Mouse (Mus musculus) kidney, postnatal 36 days (tissue): ENCODE data around the gene Shmt2.

Experiments
- DNase-seq, 2 experiments: peaks; one replicate each; pipeline ENCODE4 v3.0.0; 2021 to 2022; ENCODE audit warnings: mixed read lengths in 2 of 2

Gene Shmt2

GRCm38 (mm10) chr10:127511634-127512306 lies 10.5 kb downstream of the Shmt2 start:
- DNase-seq: no peak

- DNase-seq: no peak
These were observed 11.2 kb downstream of the Shmt2 start for GRCm38 (mm10) chr10:127510895-127511617.

- DNase-seq: no peak
These were observed 12.2 kb downstream of the Shmt2 start for GRCm38 (mm10) chr10:127509837-127510701.

GRCm38 (mm10) chr10:127509051-127509836 lies 13.0 kb downstream of the Shmt2 start:
- DNase-seq: peak; percentile 83 to 93

- peak; percentile 71 to 91 for DNase-seq
These were observed 14.0 kb downstream of the Shmt2 start for GRCm38 (mm10) chr10:127508239-127508638.

GRCm38 (mm10) chr10:127500894-127501893 lies 21.1 kb downstream of the Shmt2 start, which contains the start of gene Stac3:
Gene Stac3 (plus strand): TSS chr10:127501686.
- DNase-seq: no peak

GRCm38 (mm10) chr10:127500042-127500441 lies 22.2 kb downstream of the Shmt2 start:
- no peak for DNase-seq

GRCm38 (mm10) chr10:127499516-127499915 lies 22.7 kb downstream of the Shmt2 start:
- DNase-seq: no peak

- no peak for DNase-seq
These were observed 26.1 kb downstream of the Shmt2 start for GRCm38 (mm10) chr10:127496156-127496555.

GRCm38 (mm10) chr10:127492118-127492517 lies 30.1 kb downstream of the Shmt2 start:
- DNase-seq: no peak

GRCm38 (mm10) chr10:127491128-127491512 lies 31.1 kb downstream of the Shmt2 start:
- DNase-seq: no peak

GRCm38 (mm10) chr10:127490160-127491127 lies 31.8 kb downstream of the Shmt2 start:
- DNase-seq: no peak

- DNase-seq: no peak
These were observed 33.4 kb downstream of the Shmt2 start for GRCm38 (mm10) chr10:127488856-127489255.

- no peak for DNase-seq
These were observed 37.0 kb downstream of the Shmt2 start for GRCm38 (mm10) chr10:127485235-127485634.

GRCm38 (mm10) chr10:127480833-127481813 lies 41.1 kb downstream of the Shmt2 start:
- DNase-seq: peak; percentile 62 to 66

- peak; percentile 26 to 52 for DNase-seq
These were observed 43.1 kb downstream of the Shmt2 start for GRCm38 (mm10) chr10:127479131-127479530.

GRCm38 (mm10) chr10:127477301-127477700 lies 44.9 kb downstream of the Shmt2 start:
- DNase-seq: no peak

GRCm38 (mm10) chr10:127476541-127476940 lies 45.7 kb downstream of the Shmt2 start:
- DNase-seq: no peak

GRCm38 (mm10) chr10:127475175-127475574 lies 47.1 kb downstream of the Shmt2 start:
- DNase-seq: no peak
